Mouse (Mus musculus) olfactory bulb, adult 2 months (tissue): ENCODE data around the gene Isg20l2. TPM values are rescaled to one million over a fixed set of nuclear protein-coding genes. Genes with fewer than 3 reads are reported as not detected.

ENCODE experiments used
- H3K27ac ChIP-seq: fragments of 200-500 bp; 2 replicates; pipeline ENCODE4 v1.5.1; 2012; ENCODE audit warnings: low read depth, low read length; ENCODE audit not compliant: insufficient read depth
- H3K4me1 ChIP-seq: fragments of 200-500 bp; 2 replicates; pipeline ENCODE4 v1.6.1; 2012; ENCODE audit warnings: low read length; ENCODE audit not compliant: control insufficient read depth, insufficient read depth
- H3K4me3 ChIP-seq: fragments of 200-500 bp; 2 replicates; pipeline ENCODE4 v1.5.1; 2012; ENCODE audit warnings: mild to moderate bottlenecking, low read depth, low read length, moderate library complexity; ENCODE audit not compliant: insufficient read depth
- CTCF ChIP-seq: fragments of 200-500 bp; IDR thresholded peaks from 2 replicates; pipeline ENCODE4 v1.5.1; 2012; ENCODE audit warnings: low read depth, mild to moderate bottlenecking, low read length, moderate library complexity; ENCODE audit not compliant: insufficient read depth
- POLR2A ChIP-seq: fragments of 200-500 bp; IDR thresholded peaks from 2 replicates; pipeline ENCODE4 v1.6.1; 2012; ENCODE audit warnings: mild to moderate bottlenecking, low read depth, low read length, moderate library complexity; ENCODE audit not compliant: insufficient read depth
- WGBS: fragments of 180-500 bp; shearing (Covaris S2); methylation state at CpG from one replicate; pipeline ENCODE4 v1.1.7; 2018; 5-methylcytosine and 5-hydroxymethylcytosine counted together
- polyA plus RNA-seq: library from polyadenylated mRNA; stranded (reverse); fragments of >200 nt; gene quantifications from 2 replicates; pipeline ENCODE4 v1.2.4, GENCODE M21; 2012; ENCODE audit warnings: low replicate concordance; ENCODE audit not compliant: missing spikeins, insufficient read depth, insufficient read length

Gene Isg20l2
- polyA plus RNA-seq, 1 experiment = not detected

GRCm38 (mm10) chr3:87980085-87980484 lies 50.0 kb downstream of the Isg20l2 start:
- TF ChIP-seq POLR2A (no peak), CTCF (no peak)
- 77% methylated on average over 3 of the region's 3 CpGs for WGBS
- peaks cover 27% of the 10 kb centered on the region for H3K4me1 ChIP-seq
- H3K4me3 ChIP-seq = no peak overlapping the region
- no peak overlapping the region for H3K27ac ChIP-seq

- no peak overlapping the region for H3K27ac ChIP-seq
- H3K4me3 ChIP-seq = no peak overlapping the region
- WGBS = 84% methylated on average over 5 of the region's 5 CpGs
- H3K4me1 ChIP-seq = peaks cover 33% of the 10 kb centered on the region
- TF ChIP-seq CTCF = no peak
- TF ChIP-seq POLR2A = no peak
Observed at GRCm38 (mm10) chr3:87980728-87981127, 50.6 kb downstream of the Isg20l2 start.

GRCm38 (mm10) chr3:87981214-87981760 lies 51.2 kb downstream of the Isg20l2 start:
- TF ChIP-seq POLR2A = no peak
- no peak for TF ChIP-seq CTCF
- Histone ChIP-seq H3K4me3 (no peak overlapping the region), H3K4me1 (peaks cover 39% of the 10 kb centered on the region), H3K27ac (no peak overlapping the region)
- 80% methylated on average over 6 of the region's 6 CpGs for WGBS

GRCm38 (mm10) chr3:87981894-87982835 lies 52.1 kb downstream of the Isg20l2 start:
- 58% methylated on average over 12 of the region's 12 CpGs for WGBS
- TF ChIP-seq CTCF (no peak), POLR2A (no peak)
- H3K27ac ChIP-seq = no peak overlapping the region
- H3K4me1 ChIP-seq = peaks cover 47% of the 10 kb centered on the region
- H3K4me3 ChIP-seq = no peak overlapping the region

- no peak overlapping the region for H3K4me3 ChIP-seq
- H3K4me1 ChIP-seq = peaks cover 52% of the 10 kb centered on the region
- TF ChIP-seq POLR2A = no peak
- TF ChIP-seq CTCF = no peak
- H3K27ac ChIP-seq = no peak overlapping the region
- WGBS = 44% methylated on average over 13 of the region's 13 CpGs
Observed at GRCm38 (mm10) chr3:87982836-87983601, 52.9 kb downstream of the Isg20l2 start.

GRCm38 (mm10) chr3:87983627-87984026 lies 53.5 kb downstream of the Isg20l2 start:
- Histone ChIP-seq H3K27ac (no peak overlapping the region), H3K4me1 (peaks cover 55% of the 10 kb centered on the region), H3K4me3 (no peak overlapping the region)
- 83% methylated on average over 6 of the region's 6 CpGs for WGBS
- TF ChIP-seq CTCF = no peak
- TF ChIP-seq POLR2A = no peak

- H3K27ac ChIP-seq = no peak overlapping the region
- H3K4me1 ChIP-seq = peaks cover 55% of the 10 kb centered on the region
- no peak overlapping the region for H3K4me3 ChIP-seq
- TF ChIP-seq POLR2A (no peak), CTCF (no peak)
- WGBS = 51% methylated on average over 3 of the region's 3 CpGs
Observed at GRCm38 (mm10) chr3:87984094-87984493, 54.0 kb downstream of the Isg20l2 start.

GRCm38 (mm10) chr3:87985505-87986320 lies 55.6 kb downstream of the Isg20l2 start:
- Histone ChIP-seq H3K4me3 (no peak overlapping the region), H3K4me1 (peaks cover 63% of the 10 kb centered on the region), H3K27ac (no peak overlapping the region)
- 19% methylated on average over 12 of the region's 12 CpGs for WGBS
- no peak for TF ChIP-seq POLR2A
- TF ChIP-seq CTCF = no peak
